20 mouse cellular contexts compared by ENCODE assay signal in the genomic region with DNA sequence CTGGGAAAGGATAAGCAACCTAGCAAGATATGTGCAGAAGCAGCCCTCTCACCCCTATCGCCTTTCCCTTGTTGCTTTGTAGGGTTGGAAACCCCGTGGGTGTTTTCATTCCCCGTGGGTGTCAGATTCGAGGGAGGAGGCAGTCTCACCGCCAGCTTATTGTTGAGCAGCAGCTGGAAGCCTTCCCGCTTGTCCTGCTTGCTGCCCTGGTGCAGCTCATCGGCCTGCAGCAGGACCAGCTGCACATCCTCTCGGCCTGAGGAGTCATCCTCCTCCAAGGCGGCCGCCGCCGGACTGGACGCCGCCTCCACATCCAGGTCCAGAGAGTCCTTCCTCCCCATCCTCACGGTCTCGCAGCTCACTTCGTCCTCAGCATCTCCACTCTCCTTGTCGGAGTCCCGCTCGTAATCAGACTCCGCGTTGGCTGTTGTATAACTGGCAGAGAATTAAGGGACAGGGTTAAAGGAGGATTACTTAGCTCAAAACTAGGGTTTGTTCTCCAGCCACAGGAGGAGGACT. TPM values are rescaled to one million over a fixed set of nuclear protein-coding genes. Genes with fewer than 3 reads are reported as not detected.
DNase-seq lines count a peak whose midpoint lies in the region; TF ChIP-seq lines count a peak whose summit lies in the region.
"Had no signal": no experiment of that assay in that cellular context is flagged by ENCODE, and none has a peak within 500 bp of the region (broad histone marks: within the 10 kb centered on the region; RNA-seq: fewer than 3 reads in every experiment).

No protein-coding gene starts in this region.

- TF ChIP-seq EP300 in heart, adult 2 months (IDR thresholded peaks at IDR 0.05; ENCODE audit: insufficient read depth, low read depth, low read length), result no peak

- TF ChIP-seq CTCF in heart, adult 2 months (IDR thresholded peaks at IDR 0.05), result no peak
- no peak for TF ChIP-seq CTCF in E14TG2a.4 (conservative IDR thresholded peaks at IDR 0.05; ENCODE audit: low read length)
- no peak for TF ChIP-seq CTCF in cortical plate, adult 2 months (IDR thresholded peaks at IDR 0.05; ENCODE audit: extremely low read depth, insufficient read depth, low read length)

- no peaks in the 10 kb centered on the region for H3K4me1 ChIP-seq in heart, adult 2 months (ENCODE audit: control insufficient read depth, insufficient read depth, low read length)
- peaks cover 51% of the 10 kb centered on the region for H3K4me1 ChIP-seq in E14TG2a.4 (replicated peaks; ENCODE audit: low read depth, low read length)
- peaks cover 4% of the 10 kb centered on the region for H3K4me1 ChIP-seq in cortical plate, adult 2 months (ENCODE audit: control insufficient read depth, insufficient read depth, low read length)
- H3K4me1 ChIP-seq: embryonic facial prominence, embryonic 13.5 days; hindbrain, embryonic 15.5 days had no signal

- TF ChIP-seq POLR2A in heart, adult 2 months (IDR thresholded peaks at IDR 0.05; ENCODE audit: insufficient read depth, low read depth, low read length), result no peak
- TF ChIP-seq POLR2A in cortical plate, adult 2 months (IDR thresholded peaks at IDR 0.05; ENCODE audit: extremely low read depth, insufficient read depth, low read length), result no peak

- H3K79me2 ChIP-seq in heart, adult 2 months (replicated peaks; ENCODE audit: control insufficient read depth, insufficient read depth, low read length), result no peaks in the 10 kb centered on the region

- WGBS in heart, adult 2 months, result 66% methylated on average over 22 of the region's 22 CpGs

- intact Hi-C loops in heart, adult 2 months (cut with DNase I), result no loop called here
- intact Hi-C loops in heart, postnatal 36 days (cut with DNase I), result no loop called here

- no peak overlapping the region for H3K4me3 ChIP-seq in heart, adult 2 months
- peak overlapping the region; percentile 32 for H3K4me3 ChIP-seq in E14TG2a.4 (replicated peaks; ENCODE audit: low read length)
- H3K4me3 ChIP-seq in cortical plate, adult 2 months (ENCODE audit: insufficient read depth, low read length), result no peak overlapping the region
- H3K4me3 ChIP-seq: embryonic facial prominence, embryonic 13.5 days; heart, embryonic 13.5 days; hindbrain, embryonic 15.5 days; liver, embryonic 15.5 days had no signal

- no peaks in the 10 kb centered on the region for H3K9me3 ChIP-seq in E14TG2a.4 (ENCODE audit: low read length)
- H3K9me3 ChIP-seq: embryonic facial prominence, embryonic 13.5 days; hindbrain, embryonic 15.5 days had no signal

- H3K36me3 ChIP-seq in heart, adult 2 months (ENCODE audit: control insufficient read depth, insufficient read depth, low read length), result no peaks in the 10 kb centered on the region
- H3K36me3 ChIP-seq in E14TG2a.4 (ENCODE audit: insufficient read depth, low read length), result peaks cover 97% of the 10 kb centered on the region

- DNase-seq in heart, adult 2 months, result peak; percentile 12 to 29
- DNase-seq in heart, postnatal 36 days, result no peak
- peak; percentile 49 for DNase-seq in kidney, postnatal 10 days
- no peak for DNase-seq in kidney, postnatal 36 days
- no peak for DNase-seq in adrenal gland, postnatal 10 days
- DNase-seq: cerebellum, adult 8-10 months; forebrain, postnatal 0 days; gastrocnemius, postnatal 10 days; midbrain, embryonic 14.5 days; thymus, postnatal 25 days had no signal

- H3K27me3 ChIP-seq in heart, adult 2 months (ENCODE audit: control insufficient read depth, insufficient read depth, low read length), result no peaks in the 10 kb centered on the region
- no peaks in the 10 kb centered on the region for H3K27me3 ChIP-seq in E14TG2a.4 (ENCODE audit: insufficient read depth, low read length)
- H3K27me3 ChIP-seq: embryonic facial prominence, embryonic 13.5 days; heart, embryonic 13.5 days; hindbrain, embryonic 15.5 days; liver, embryonic 15.5 days had no signal

- H3K27ac ChIP-seq in heart, adult 2 months, result no peak overlapping the region
- H3K27ac ChIP-seq in cortical plate, adult 2 months (ENCODE audit: insufficient read depth, low read length), result 0 out of 2 replicates have a peak overlapping the region, but pooled peaks have one; percentile 79
- H3K27ac ChIP-seq: embryonic facial prominence, embryonic 13.5 days; heart, embryonic 13.5 days; hindbrain, embryonic 15.5 days; liver, embryonic 15.5 days had no signal

- no peak overlapping the region for H3K9ac ChIP-seq in heart, adult 2 months (ENCODE audit: low read depth, low read length)
- H3K9ac ChIP-seq: embryonic facial prominence, embryonic 13.5 days; forebrain, postnatal 0 days; heart, embryonic 13.5 days; hindbrain, embryonic 15.5 days; liver, embryonic 15.5 days had no signal

RNA-seq across cellular contexts. Expression of a gene that starts 9.6 kb away (rescaled TPM):
- total RNA-seq in heart, adult 2 months (2021), result 10 to 100 TPM; 20.0 to 20.1 TPM
- 9.0 and 12.4 TPM in 2 replicates for polyA plus RNA-seq in heart, adult 2 months (2012; rRNA removed)
- 10 to 100 TPM; 14.3 to 19.9 TPM for total RNA-seq in heart, postnatal 36 days (2021)
- 58.4 and 62.0 TPM in 2 replicates for polyA plus RNA-seq in cortical plate, adult 2 months (2012; rRNA removed)
- 10 to 100 TPM; 77.3 to 78.7 TPM for total RNA-seq in adrenal gland, postnatal 10 days (2021)

RNA-seq across cellular contexts. Expression of a gene that starts 20.4 kb away (rescaled TPM):
- 10 to 100 TPM in 1 of 2 experiments, 1 to 10 TPM in 1; 8.0 to 10.2 TPM for total RNA-seq in heart, adult 2 months (2021)
- 19.3 and 28.8 TPM in 2 replicates for polyA plus RNA-seq in heart, adult 2 months (2012; rRNA removed)
- 1 to 10 TPM; 4.3 to 6.5 TPM for total RNA-seq in heart, postnatal 36 days (2021)
- 0.96 and 1.3 TPM in 2 replicates for polyA plus RNA-seq in cortical plate, adult 2 months (2012; rRNA removed)
- 10 to 100 TPM; 25.9 to 43.2 TPM for total RNA-seq in adrenal gland, postnatal 10 days (2021)
- total RNA-seq: common myeloid progenitor, adult 5-6 weeks; forebrain, postnatal 0 days; left cerebral cortex, postnatal 14 days; megakaryocyte, adult 5-6 weeks had no signal

RNA-seq across cellular contexts. Expression of a gene that starts 27.1 kb away (rescaled TPM):
- not detected for total RNA-seq in heart, adult 2 months (2021)
- 0.04 TPM in 1 of 2 replicates, not detected in the other for polyA plus RNA-seq in heart, adult 2 months (2012; rRNA removed)
- not detected for total RNA-seq in heart, postnatal 36 days (2021)
- not detected in 2 replicates for polyA plus RNA-seq in cortical plate, adult 2 months (2012; rRNA removed)
- total RNA-seq in adrenal gland, postnatal 10 days (2021), result under 1 TPM; 0.15 to 0.24 TPM
- total RNA-seq: common myeloid progenitor, adult 5-6 weeks; forebrain, postnatal 0 days; layer of hippocampus, adult 8-10 months; left cerebral cortex, postnatal 14 days; megakaryocyte, adult 5-6 weeks had no signal

RNA-seq across cellular contexts. Expression of a gene that starts 34.6 kb away (rescaled TPM):
- under 1 TPM; 0.44 to 0.48 TPM for total RNA-seq in heart, adult 2 months (2021)
- polyA plus RNA-seq in heart, adult 2 months (2012; rRNA removed), result 0.70 and 1.0 TPM in 2 replicates
- 1 to 10 TPM in 1 of 2 experiments, under 1 TPM in 1; 0.54 to 1.7 TPM for total RNA-seq in heart, postnatal 36 days (2021)
- polyA plus RNA-seq in cortical plate, adult 2 months (2012; rRNA removed), result 1.4 and 1.6 TPM in 2 replicates
- total RNA-seq in adrenal gland, postnatal 10 days (2021), result 1 to 10 TPM; 9.1 to 9.3 TPM

Comparison
In these comparisons a context has a peak if more than half of its experiments do, and no peak if none do; other contexts are left out.
1. DNase-seq: peak in heart, adult 2 months (2 of 2) and kidney, postnatal 10 days (single experiment); none in heart, postnatal 36 days (0 of 2), kidney, postnatal 36 days (0 of 2) and adrenal gland, postnatal 10 days (single experiment).